Mouse (Mus musculus) spleen, embryonic (tissue): ENCODE results near the gene Ttc28.

ENCODE experiments used
- CTCF ChIA-PET: fragments of 350-600 bp; sonication (Branson Sonifier 250); formaldehyde crosslinking; loops from one replicate; lab custom pipeline; 2022; lab: Charles Lee

The Ttc28 gene

GRCm38 (mm10) chr5:111267100-111267499, 387.5 kb downstream of the Ttc28 start:
- CTCF ChIA-PET: interaction anchor here (0.7 kb wide), 1 partner anchor 163 kb away, joined by 3 read pairs; no protein-coding TSS in a partner anchor

GRCm38 (mm10) chr5:111268852-111269251, 389.2 kb downstream of the Ttc28 start:
- CTCF ChIA-PET: no interaction called here

GRCm38 (mm10) chr5:111269613-111270205, 390.1 kb downstream of the Ttc28 start:
- CTCF ChIA-PET: interaction anchor here (0.5 kb wide), 1 partner anchor 316 kb away, joined by 3 read pairs; no protein-coding TSS in a partner anchor

GRCm38 (mm10) chr5:111270246-111271002, 390.8 kb downstream of the Ttc28 start:
- CTCF ChIA-PET: interaction anchor here (0.5 kb wide), 1 partner anchor 317 kb away, joined by 3 read pairs; no protein-coding TSS in a partner anchor

- CTCF ChIA-PET: interaction anchor here (0.6 to 2.0 kb wide), 6 partner anchors 9 to 790 kb away, joined by 3 to 12 read pairs (median 4); no protein-coding TSS in a partner anchor
Observed at GRCm38 (mm10) chr5:111273589-111273988, 394.0 kb downstream of the Ttc28 start.

DNA sequence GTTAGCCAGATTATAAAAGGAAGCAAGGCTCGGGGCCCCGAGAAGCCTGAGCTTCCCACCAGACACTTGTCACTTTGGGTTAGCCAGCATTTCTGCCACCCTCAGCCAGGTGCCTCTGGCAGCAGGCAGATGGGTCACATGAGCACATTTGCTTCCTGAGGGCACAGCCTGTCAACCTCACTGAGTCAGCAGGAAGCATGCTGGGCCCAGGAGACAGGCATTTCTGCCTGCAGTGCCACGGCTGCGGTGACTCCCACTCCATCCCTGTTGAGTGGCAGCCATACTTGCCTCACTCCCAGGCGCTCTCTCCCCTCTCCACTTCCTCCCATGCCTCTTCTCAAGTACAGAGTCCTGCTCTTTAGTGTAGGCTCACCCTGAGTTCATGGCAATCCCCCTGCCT, 395.3 kb downstream of the Ttc28 start:
- CTCF ChIA-PET: interaction anchor here (2.0 kb wide), 1 partner anchor 65 kb away, joined by 7 read pairs; no protein-coding TSS in a partner anchor

DNA sequence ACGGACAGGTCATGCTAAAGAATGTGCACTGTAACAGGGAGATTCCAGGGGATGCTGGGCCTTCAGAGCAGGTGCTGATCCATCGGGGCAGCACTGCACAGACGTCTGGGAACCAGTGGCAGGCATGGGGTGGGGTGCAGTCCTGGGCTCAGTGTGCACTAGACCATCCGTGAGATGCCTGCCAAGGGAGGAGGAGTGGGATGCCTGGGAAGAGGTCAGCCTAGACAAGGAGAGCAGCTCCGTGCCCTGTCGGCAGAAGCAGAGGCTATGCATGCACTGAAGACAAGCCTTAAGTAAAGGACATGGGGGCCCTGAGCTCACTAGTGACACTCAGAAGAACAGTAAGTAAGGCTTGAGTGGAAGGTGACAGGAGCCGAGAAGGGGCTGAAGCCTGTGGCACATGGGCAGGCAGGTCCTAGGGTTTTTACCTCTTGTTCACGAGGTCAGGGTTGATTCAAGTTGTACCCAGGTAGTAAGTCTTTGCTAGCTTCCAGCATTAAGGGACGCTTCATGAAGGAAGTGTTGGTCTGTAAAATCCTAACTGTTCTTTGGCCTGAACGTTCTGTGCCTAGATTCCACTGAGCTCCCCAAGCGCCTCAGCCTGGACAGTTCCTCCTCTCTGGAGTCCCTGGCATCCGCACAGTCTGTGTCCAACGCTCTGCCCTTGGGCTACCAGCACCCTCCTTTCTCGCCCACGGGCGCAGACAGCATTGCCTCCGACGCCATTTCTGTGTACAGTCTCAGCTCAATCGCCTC, 405.0 kb downstream of the Ttc28 start:
- CTCF ChIA-PET: interaction anchor here (1.2 kb wide), 1 partner anchor 8 kb away, joined by 3 read pairs; no protein-coding TSS in a partner anchor

DNA sequence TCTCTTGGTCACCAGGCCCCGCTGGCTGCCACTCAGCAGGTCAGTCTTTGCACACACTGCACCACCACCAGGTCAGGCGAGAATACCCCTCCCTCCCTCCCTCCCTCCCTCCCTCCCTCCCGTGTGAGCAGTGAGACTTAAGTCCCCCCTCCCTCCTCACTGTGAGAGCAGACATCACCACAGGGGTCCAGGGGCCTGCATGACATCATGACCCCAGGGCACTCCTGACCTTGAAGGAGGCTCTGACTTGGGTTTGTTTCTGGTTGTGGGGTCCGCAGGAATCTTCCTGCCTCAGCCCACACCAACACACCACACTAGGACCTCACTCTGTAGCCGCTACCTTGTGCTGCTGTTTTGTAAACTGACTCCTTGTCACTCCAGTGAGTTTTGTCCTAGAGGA, 408.0 kb downstream of the Ttc28 start:
- CTCF ChIA-PET: no interaction called here

GRCm38 (mm10) chr5:111288486-111288885, 408.9 kb downstream of the Ttc28 start:
- CTCF ChIA-PET: interaction anchor here (0.9 kb wide), 1 partner anchor 15 kb away, joined by 3 read pairs; no protein-coding TSS in a partner anchor

DNA sequence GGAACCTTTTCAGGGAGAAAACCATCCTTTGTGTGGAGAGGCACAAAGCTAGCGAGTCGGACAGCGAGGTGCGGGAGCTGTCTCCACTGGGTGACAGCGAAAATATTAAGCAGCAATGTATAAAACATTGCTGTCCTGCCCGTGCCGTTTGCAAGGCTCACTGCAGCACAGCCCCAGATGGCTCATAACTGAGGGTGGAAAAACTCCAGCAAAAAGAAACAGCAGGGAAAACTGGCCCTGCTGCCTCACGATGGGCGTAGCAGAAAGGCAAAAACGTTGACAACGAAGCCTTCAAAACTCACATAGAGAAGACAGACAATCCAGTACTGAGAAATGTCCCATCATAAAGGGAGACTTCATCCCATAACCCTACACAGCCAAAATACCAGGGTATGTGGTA, 410.5 kb downstream of the Ttc28 start:
- CTCF ChIA-PET: no interaction called here

- CTCF ChIA-PET: interaction anchor here (1.0 kb wide), 1 partner anchor 19 kb away, joined by 3 read pairs; no protein-coding TSS in a partner anchor
Observed at GRCm38 (mm10) chr5:111291639-111292038, 412.0 kb downstream of the Ttc28 start.

GRCm38 (mm10) chr5:111297801-111298200, 418.2 kb downstream of the Ttc28 start:
- CTCF ChIA-PET: no interaction called here

DNA sequence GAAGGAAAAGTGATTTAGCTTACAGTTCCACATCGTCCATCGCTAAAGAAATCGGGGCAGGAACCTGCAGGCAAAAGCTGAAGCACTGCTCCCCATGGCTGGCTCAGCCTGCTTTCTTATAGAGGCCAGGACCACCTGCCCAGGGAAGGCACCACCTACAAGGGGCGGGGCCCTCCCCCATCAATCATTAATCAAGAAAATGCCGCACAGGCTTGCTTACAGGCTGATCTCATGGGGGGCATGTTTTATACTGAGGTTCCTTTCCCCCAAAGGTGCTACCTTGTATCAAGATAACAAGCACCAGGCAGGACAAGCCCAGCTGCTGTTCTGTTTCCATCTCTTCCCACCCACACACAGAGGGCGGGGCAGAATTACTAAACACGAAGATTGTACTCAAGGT, 419.1 kb downstream of the Ttc28 start:
- CTCF ChIA-PET: no interaction called here

DNA sequence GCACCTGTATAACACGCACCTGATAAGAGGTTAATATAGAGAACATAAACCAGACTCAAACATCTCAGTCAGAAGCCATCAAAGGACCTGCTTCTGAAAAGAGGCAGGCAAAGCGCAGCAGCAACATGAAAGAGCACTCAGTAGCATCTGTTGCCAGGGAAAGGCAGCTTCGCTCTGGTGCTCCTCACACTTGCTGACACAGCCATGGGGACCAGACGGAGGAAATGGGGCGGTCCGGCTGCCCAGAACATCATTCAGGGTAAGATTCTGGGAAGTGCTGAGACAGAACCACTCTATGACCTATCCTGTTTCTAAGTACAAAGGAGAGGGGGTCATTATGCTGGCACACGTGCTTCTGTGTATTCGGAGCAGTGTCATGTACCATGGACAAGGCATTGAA, 421.2 kb downstream of the Ttc28 start:
- CTCF ChIA-PET: interaction anchor here (0.7 kb wide), 1 partner anchor 92 kb away, joined by 4 read pairs; no protein-coding TSS in a partner anchor

- CTCF ChIA-PET: interaction anchor here (0.7 kb wide), 1 partner anchor 91 kb away, joined by 4 read pairs; no protein-coding TSS in a partner anchor
Observed at GRCm38 (mm10) chr5:111301736-111302135, 422.1 kb downstream of the Ttc28 start.

GRCm38 (mm10) chr5:111304730-111305129, 425.1 kb downstream of the Ttc28 start:
- CTCF ChIA-PET: interaction anchor here (0.6 kb wide), 1 partner anchor 379 kb away, joined by 3 read pairs; no protein-coding TSS in a partner anchor

- CTCF ChIA-PET: no interaction called here
Observed at GRCm38 (mm10) chr5:111310185-111310584, 430.6 kb downstream of the Ttc28 start.

DNA sequence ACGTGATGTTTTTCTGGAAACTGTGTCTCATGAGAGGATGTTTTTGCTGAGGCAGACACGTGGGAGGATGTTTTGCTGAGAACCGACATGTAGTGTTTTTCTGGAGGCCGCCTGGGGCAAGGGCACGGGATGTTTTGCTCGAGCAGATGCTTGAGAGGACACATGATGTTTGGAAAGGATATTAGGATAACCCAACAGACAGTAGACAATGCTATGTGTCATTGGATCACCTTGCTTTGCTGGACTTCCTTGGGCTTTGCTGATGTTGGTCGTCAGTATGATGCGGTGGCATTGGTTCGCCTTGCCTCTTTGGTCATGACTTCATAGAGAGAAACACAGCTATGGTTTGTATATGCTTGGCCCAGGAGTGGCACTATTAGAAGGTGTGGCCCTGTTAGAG, 434.2 kb downstream of the Ttc28 start:
- CTCF ChIA-PET: interaction anchor here (0.6 kb wide), 1 partner anchor 19 kb away, joined by 8 read pairs; no protein-coding TSS in a partner anchor

GRCm38 (mm10) chr5:111315061-111315460, 435.5 kb downstream of the Ttc28 start:
- CTCF ChIA-PET: no interaction called here

DNA sequence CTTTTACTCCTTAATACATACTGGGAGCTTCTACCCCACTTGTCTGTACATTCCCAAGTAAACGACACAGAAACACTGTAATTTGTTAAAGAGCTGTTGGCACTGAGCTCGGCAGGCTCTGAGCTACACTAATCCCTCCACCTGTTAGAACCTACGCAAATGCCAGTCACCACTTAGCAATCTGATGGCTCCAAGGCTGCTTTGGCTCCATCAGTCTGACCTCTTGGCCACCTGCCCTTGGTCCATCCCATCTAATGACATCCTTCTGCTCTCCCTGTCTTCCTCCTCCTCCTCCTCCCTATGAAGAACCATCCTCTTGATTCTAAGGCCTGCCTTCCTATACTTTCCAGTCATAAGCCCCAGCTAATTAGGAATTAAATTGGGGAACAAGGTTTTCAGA, 437.9 kb downstream of the Ttc28 start:
- CTCF ChIA-PET: no interaction called here

- CTCF ChIA-PET: no interaction called here
Observed at GRCm38 (mm10) chr5:111318946-111319345, 439.3 kb downstream of the Ttc28 start.
